Mouse (Mus musculus) CH12.LX (cell line): ENCODE results near the gene Tubd1. TPM values are rescaled to one million over a fixed set of nuclear protein-coding genes. Genes with fewer than 3 reads are reported as not detected.

Experiments
- DNase-seq: peaks from one replicate; pipeline ENCODE4 v3.0.0-alpha.2; 2013; ENCODE audit errors: extremely low read depth
- H3K27ac ChIP-seq: 2 replicates; pipeline ENCODE4 v1.5.1; 2012; ENCODE audit warnings: low read depth, mild to moderate bottlenecking, control low read depth, moderate library complexity; ENCODE audit not compliant: insufficient read depth
- H3K27me3 ChIP-seq: replicated peaks from 2 replicates; pipeline ENCODE3; 2012; ENCODE audit warnings: inconsistent platforms
- H3K36me3 ChIP-seq, 2 experiments: replicated peaks in 1 of 2; 2 replicates each; pipeline versions ENCODE3 to v1.6.1; 2012; ENCODE audit warnings: inconsistent platforms in 1 of 2, low read length in 1 of 2, mild to moderate bottlenecking in 1 of 2, mixed read lengths in 1 of 2, moderate library complexity in 1 of 2; ENCODE audit not compliant: control insufficient read depth in 1 of 2, insufficient read depth in 1 of 2
- H3K4me1 ChIP-seq, 2 experiments: 2 replicates each; pipeline ENCODE4 v1.6.1; 2012; ENCODE audit warnings: inconsistent platforms in 1 of 2, moderate library complexity in 1 of 2; ENCODE audit not compliant: insufficient read depth in 2 of 2, control insufficient read depth in 1 of 2
- H3K4me2 ChIP-seq: 2 replicates; pipeline ENCODE4 v1.6.1; 2012; ENCODE audit warnings: low read depth, mild to moderate bottlenecking, control low read depth; ENCODE audit not compliant: poor library complexity, insufficient read depth, severe bottlenecking
- H3K4me3 ChIP-seq, 3 experiments: fragments of 150-350 bp in 1 of 3; sonication (generic) in 1 of 3; replicated peaks in 1 of 3; 2 replicates each; pipeline versions ENCODE3 to v1.5.1; 2011 to 2012; ENCODE audit warnings: low read depth in 2 of 3, low read length in 2 of 3, mild to moderate bottlenecking in 2 of 3, moderate library complexity in 2 of 3, control low read depth in 1 of 3, improper control_type of control experiment in 1 of 3, inconsistent platforms in 1 of 3, mixed read lengths in 1 of 3; ENCODE audit not compliant: poor library complexity in 1 of 3
- H3K79me2 ChIP-seq: replicated peaks from 2 replicates; pipeline ENCODE4 v1.6.1; 2012; ENCODE audit warnings: mild to moderate bottlenecking, moderate library complexity; ENCODE audit not compliant: control insufficient read depth, poor library complexity, insufficient read depth, severe bottlenecking; ENCODE audit errors: extremely low read depth
- H3K9ac ChIP-seq: 2 replicates; pipeline ENCODE4 v1.6.1; 2012; ENCODE audit warnings: low read depth, mild to moderate bottlenecking, control low read depth, moderate library complexity; ENCODE audit not compliant: insufficient read depth
- H3K9me3 ChIP-seq: replicated peaks from 2 replicates; pipeline ENCODE3; 2012; ENCODE audit warnings: low read length, inconsistent platforms, mixed read lengths
- EP300 ChIP-seq: IDR thresholded peaks from 2 replicates; pipeline ENCODE4 v1.6.1; 2011; ENCODE audit warnings: low read length, improper control_type of control experiment
- ETS1 ChIP-seq: conservative IDR thresholded peaks from 2 replicates; pipeline ENCODE4 v1.6.1; 2012; ENCODE audit warnings: low read depth, mild to moderate bottlenecking, inconsistent platforms, low read length, improper control_type of control experiment, moderate library complexity
- GABPA ChIP-seq: IDR thresholded peaks from 2 replicates; pipeline ENCODE4 v1.6.1; 2012; ENCODE audit warnings: low read depth, low read length, improper control_type of control experiment, inconsistent platforms; ENCODE audit not compliant: insufficient replicate concordance
- IRF4 ChIP-seq: IDR thresholded peaks from 2 replicates; pipeline ENCODE4 v1.6.1; 2014; ENCODE audit warnings: low read depth, mild to moderate bottlenecking, inconsistent platforms, low read length, improper control_type of control experiment
- JUND ChIP-seq: conservative IDR thresholded peaks from 2 replicates; pipeline ENCODE4 v1.6.1; 2011; ENCODE audit warnings: low read depth, low read length, improper control_type of control experiment
- MAZ ChIP-seq: IDR thresholded peaks from 2 replicates; pipeline ENCODE4 v1.6.1; 2012; ENCODE audit warnings: low read depth, mild to moderate bottlenecking, inconsistent platforms, low read length, improper control_type of control experiment, moderate library complexity
- PAX5 ChIP-seq: IDR thresholded peaks from 2 replicates; pipeline ENCODE4 v1.6.1; 2012; ENCODE audit warnings: low read length, inconsistent platforms, mixed read lengths
- POLR2AphosphoS2 ChIP-seq: IDR thresholded peaks from 2 replicates; pipeline ENCODE4 v1.6.1; 2011; ENCODE audit warnings: low read depth, low read length, improper control_type of control experiment
- USF2 ChIP-seq: conservative IDR thresholded peaks from 2 replicates; pipeline ENCODE4 v1.6.1; 2011; ENCODE audit warnings: low read depth, low read length, improper control_type of control experiment
- ZC3H11A ChIP-seq: IDR thresholded peaks from 2 replicates; pipeline ENCODE4 v1.6.1; 2012; ENCODE audit warnings: low read depth, mild to moderate bottlenecking, inconsistent platforms, low read length, improper control_type of control experiment
- dilution Hi-C: fragments of 300-500 bp; cut with MboI; formaldehyde crosslinking; loops from 2 replicates; pipeline ENCODE4 v1.14.3; 2020; ENCODE audit warnings: low sequenced_read_pairs; ENCODE audit not compliant: extremely low pct_unique_long_range_greater_than_20kb, extremely low pct_ligation_motif_present
- in situ Hi-C: fragments of 300-500 bp; cut with MboI; formaldehyde crosslinking; loops from 3 replicates; pipeline ENCODE4 v1.14.3; 2019; ENCODE audit warnings: low sequenced_read_pairs, low pct_ligation_motif_present, low pct_unique_long_range_greater_than_20kb, mixed read lengths
- polyA plus RNA-seq: library from polyadenylated mRNA; unstranded; fragments of >175 nt; gene quantifications from 2 replicates; pipeline ENCODE4 v1.2.1, GENCODE M21; 2012; ENCODE audit warnings: low read depth; ENCODE audit not compliant: insufficient read length
- total RNA-seq, 2 experiments: library from RNA; depleted of rRNA; stranded (reverse); fragments of 300-350 nt in 1 of 2; fragments of >200 nt in 1 of 2; gene quantifications; 2 replicates each; pipeline ENCODE4 v1.2.3; 2012 to 2014

Tubd1 gene
- total and polyA plus RNA-seq, 3 experiments = 9.7 to 12.6 (median 11.9) TPM

GRCm38 (mm10) chr11:86594188-86594876 is 49.5 kb downstream of the Tubd1 start:
- no peak for TF ChIP-seq ZC3H11A
- no peak for TF ChIP-seq JUND
- no peak for TF ChIP-seq EP300
- no peak for TF ChIP-seq ETS1
- no peak for TF ChIP-seq GABPA
- no peak for TF ChIP-seq USF2
- no peak for TF ChIP-seq PAX5
- TF ChIP-seq POLR2AphosphoS2 = no peak
- TF ChIP-seq MAZ = no peak
- H3K79me2 ChIP-seq = peaks cover 8% of the 10 kb centered on the region
- peak overlapping the region; percentile 88 for H3K27ac ChIP-seq
- DNase-seq = no peak
- in situ Hi-C loops = no loop called here
- peak overlapping the region; percentile 73 for H3K9ac ChIP-seq
- H3K27me3 ChIP-seq = no peaks in the 10 kb centered on the region
- peaks cover 2 to 7% of the 10 kb centered on the region in 2 experiments for H3K36me3 ChIP-seq
- H3K4me3 ChIP-seq = peak overlapping the region in 1 of 3 experiments; percentile 5
- no peaks in the 10 kb centered on the region for H3K9me3 ChIP-seq
- H3K4me1 ChIP-seq = peaks cover 31 to 85% of the 10 kb centered on the region in 2 experiments
- H3K4me2 ChIP-seq = peak overlapping the region; percentile 79
- dilution Hi-C loops = no loop called here

DNA sequence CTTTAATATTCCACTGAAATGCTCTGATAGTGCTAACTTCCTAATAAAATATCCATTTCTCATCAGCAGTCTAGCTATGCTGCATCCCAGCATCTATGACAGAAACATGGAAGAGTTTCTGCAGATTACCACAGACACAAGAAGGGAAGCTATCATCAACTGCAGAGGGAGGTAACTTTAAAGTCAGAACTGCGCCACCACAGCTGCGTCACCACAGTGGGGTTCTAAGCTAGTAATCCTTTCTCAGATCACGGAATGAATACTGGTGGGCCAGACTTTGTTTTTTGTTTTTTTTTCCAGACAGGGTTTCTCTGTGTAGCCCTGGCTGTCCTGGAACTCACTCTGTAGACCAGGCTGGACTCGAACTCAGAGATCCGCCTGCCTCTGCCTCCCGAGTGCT is 50.6 kb downstream of the Tubd1 start:
- no peak for TF ChIP-seq MAZ
- TF ChIP-seq EP300 = no peak
- TF ChIP-seq GABPA = no peak
- TF ChIP-seq POLR2AphosphoS2 = no peak
- peak; percentile 18; the same call in 1 of the 2 replicates for TF ChIP-seq IRF4
- TF ChIP-seq, all 38 proteins: peak for 1
- no peaks in the 10 kb centered on the region for H3K9me3 ChIP-seq
- peaks cover 8% of the 10 kb centered on the region for H3K79me2 ChIP-seq
- H3K4me1 ChIP-seq = peaks cover 31 to 88% of the 10 kb centered on the region in 2 experiments
- H3K27ac ChIP-seq = peak overlapping the region; percentile 22; the same call in 1 of the 2 replicates
- H3K27me3 ChIP-seq = no peaks in the 10 kb centered on the region
- H3K4me2 ChIP-seq = no peak overlapping the region
- dilution Hi-C loops = no loop called here
- no peak overlapping the region for H3K4me3 ChIP-seq
- no peak overlapping the region for H3K9ac ChIP-seq
- peaks cover 5 to 16% of the 10 kb centered on the region in 2 experiments for H3K36me3 ChIP-seq
- no peak for DNase-seq
- in situ Hi-C loops = no loop called here
